Comparison of ENCODE assay signal across 11 mouse cellular contexts in genomic region chr7:27328648-27329047, GRCm38 (mm10). TPM values are rescaled to one million over a fixed set of nuclear protein-coding genes. Genes with fewer than 3 reads are reported as not detected.
A peak's percentile ranks its signal among the peaks of the same experiment; 100 is the strongest.
DNase-seq lines count a peak whose midpoint lies in the region; ATAC-seq and TF ChIP-seq lines count a peak whose summit lies in the region.
"Had no signal": no experiment of that assay in that cellular context is flagged by ENCODE, and none has a peak within 500 bp of the region (broad histone marks: within the 10 kb centered on the region; RNA-seq: fewer than 3 reads in every experiment).

No protein-coding gene starts in this region.

- no peak overlapping the region for H3K4me2 ChIP-seq in forebrain, embryonic 16.5 days (ENCODE audit: low read length)

- no peaks in the 10 kb centered on the region for H3K9me3 ChIP-seq in ES-E14 (ENCODE audit: control insufficient read depth, insufficient read depth, low read depth, low read length)
- no peaks in the 10 kb centered on the region for H3K9me3 ChIP-seq in limb, embryonic 10.5 days (replicated peaks)
- H3K9me3 ChIP-seq in forebrain, embryonic 16.5 days (ENCODE audit: control insufficient read depth, low read length) = no peaks in the 10 kb centered on the region
- H3K9me3 ChIP-seq: hindbrain, embryonic 15.5 days; midbrain, embryonic 15.5 days had no signal

- no peak overlapping the region for H3K27ac ChIP-seq in ES-E14 (ENCODE audit: insufficient read depth, low read depth, low read length, poor library complexity, severe bottlenecking)
- no peak overlapping the region for H3K27ac ChIP-seq in limb, embryonic 10.5 days
- no peak overlapping the region for H3K27ac ChIP-seq in forebrain, embryonic 16.5 days (ENCODE audit: low read length)
- H3K27ac ChIP-seq: hindbrain, embryonic 15.5 days; left cerebral cortex, adult 2 months; midbrain, embryonic 15.5 days had no signal

- H3K4me3 ChIP-seq in ES-E14 (ENCODE audit: insufficient read depth in 1 of 2, low read depth in 1 of 2, low read length in 2 of 2, poor library complexity in 1 of 2, severe bottlenecking in 1 of 2) = peak overlapping the region in 1 of 2 experiments; percentile 76; a peak in 2 of 4 replicates
- peak overlapping the region; percentile 37; the same call in 1 of the 2 replicates for H3K4me3 ChIP-seq in limb, embryonic 10.5 days
- no peak overlapping the region for H3K4me3 ChIP-seq in forebrain, embryonic 16.5 days (replicated peaks; ENCODE audit: low read length)

- H3K27me3 ChIP-seq in limb, embryonic 10.5 days (ENCODE audit: low read depth, poor library complexity, severe bottlenecking) = peaks cover 100% of the 10 kb centered on the region
- H3K27me3 ChIP-seq in forebrain, embryonic 16.5 days (replicated peaks; ENCODE audit: control insufficient read depth, insufficient read depth, low read length) = peaks cover 65% of the 10 kb centered on the region

- peaks cover 16 to 27% of the 10 kb centered on the region in 2 experiments; a peak in 3 of 4 replicates for H3K4me1 ChIP-seq in ES-E14 (ENCODE audit: control insufficient read depth in 2 of 2, insufficient read depth in 2 of 2, low read length in 2 of 2, poor library complexity in 1 of 2)
- H3K4me1 ChIP-seq in limb, embryonic 10.5 days = peaks cover 56% of the 10 kb centered on the region
- H3K4me1 ChIP-seq in forebrain, embryonic 16.5 days (replicated peaks; ENCODE audit: control insufficient read depth, insufficient read depth, low read length) = peaks cover 41% of the 10 kb centered on the region

- intact Hi-C loops in gastrocnemius, postnatal 36 days (cut with DNase I) = loop anchor here (1.0 kb wide), 1 partner anchor 26 kb away; no protein-coding TSS in a partner anchor

- ATAC-seq in forebrain, embryonic 16.5 days = no peak
- no peak for ATAC-seq in erythroblast, adult 5-6 weeks (replicated peaks; ENCODE audit: low FRiP score, poor library complexity, severe bottlenecking)

- peaks cover 19% of the 10 kb centered on the region for H3K36me3 ChIP-seq in ES-E14 (ENCODE audit: control insufficient read depth, insufficient read depth, low read length, poor library complexity, severe bottlenecking)
- 0 out of 2 replicates have a peak, but pooled peaks cover 2% of the 10 kb centered on the region for H3K36me3 ChIP-seq in limb, embryonic 10.5 days
- no peaks in the 10 kb centered on the region for H3K36me3 ChIP-seq in forebrain, embryonic 16.5 days (ENCODE audit: control insufficient read depth, insufficient read depth)
- H3K36me3 ChIP-seq: hindbrain, embryonic 15.5 days; midbrain, embryonic 15.5 days had no signal

- in situ Hi-C loops in ES-E14 (cut with MboI; ENCODE audit: low sequenced_read_pairs in 2 of 2, unreplicated experiment in 2 of 2) = no loop called here

- WGBS in limb, embryonic 10.5 days = 36% methylated on average over 16 of the region's 16 CpGs
- WGBS in forebrain, embryonic 16.5 days = 43% methylated on average over 16 of the region's 16 CpGs

- H3K9ac ChIP-seq in ES-E14 (ENCODE audit: insufficient read depth, low read depth, low read length, poor library complexity, severe bottlenecking) = peak overlapping the region; percentile 10; the same call in 1 of the 2 replicates
- no peak overlapping the region for H3K9ac ChIP-seq in forebrain, embryonic 16.5 days (replicated peaks; ENCODE audit: low read depth, low read length)
- H3K9ac ChIP-seq: hindbrain, embryonic 15.5 days; midbrain, embryonic 15.5 days had no signal

- DNase-seq in heart, adult 18-20 months = peak; percentile 68 to 71
- no peak for DNase-seq in heart, postnatal 4 days
- no peak for DNase-seq in ES-E14 (ENCODE audit: low read depth, low spot score)
- peak; percentile 79 to 80 for DNase-seq in gastrocnemius, postnatal 36 days
- no peak for DNase-seq in limb, embryonic 10.5 days (ENCODE audit: low spot score)
- DNase-seq in Muller cell, postnatal 12 days (ENCODE audit: inconsistent ontology term) = no peak

TF ChIP-seq in ES-E14, 5 proteins besides CTCF, POLR2A, EP300 and RAD21:
- TF ChIP-seq HCFC1 (IDR thresholded peaks at IDR 0.05; ENCODE audit: borderline replicate concordance, insufficient read depth, low read length) (no peak), ZNF384 (IDR thresholded peaks at IDR 0.05; ENCODE audit: low read depth, low read length) (no peak), ZC3H11A (IDR thresholded peaks at IDR 0.05; ENCODE audit: borderline replicate concordance, low read depth, low read length) (no peak), CHD2 (IDR thresholded peaks at IDR 0.05; ENCODE audit: low read depth, low read length) (no peak), MAFK (IDR thresholded peaks at IDR 0.05; ENCODE audit: insufficient read depth, low read depth, low read length) (no peak)

RNA-seq across cellular contexts. Expression of gene Ltbp4, which starts 8.8 kb away (rescaled TPM):
- 100 to 1,000 TPM; 185 to 206 TPM for total RNA-seq in heart, adult 18-20 months (2021)
- 100 to 1,000 TPM; 238 to 255 TPM for total RNA-seq in heart, postnatal 4 days (2021)
- 65.8 and 114 TPM in 2 replicates for total RNA-seq in ES-E14 (2012; rRNA removed)
- 10 to 100 TPM; 62.1 to 65.3 TPM for total RNA-seq in gastrocnemius, postnatal 36 days (2021)
- polyA plus RNA-seq in limb, embryonic 10.5 days (2016; fragmentation: Nextera tagmentation; extraction: Ambion mirVana) = 6.7 and 10.6 TPM in 2 replicates
- 13.3 and 18.2 TPM in 2 replicates for polyA plus RNA-seq in forebrain, embryonic 16.5 days (2015; fragmentation: Nextera tagmentation; extraction: Ambion mirVana)
- total RNA-seq in erythroblast, adult 5-6 weeks (2015; ENCODE audit: low replicate concordance) = not detected in 2 replicates
- 1.2 TPM in 1 of 2 replicates, not detected in the other for total RNA-seq in erythroblast, adult 5-6 weeks (2017; ENCODE audit: low replicate concordance)

RNA-seq across cellular contexts. Expression of gene Shkbp1, which starts 27.2 kb away (rescaled TPM):
- total RNA-seq in heart, adult 18-20 months (2021) = 1 to 10 TPM; 5.6 to 6.3 TPM
- 10 to 100 TPM; 18.4 to 19.8 TPM for total RNA-seq in heart, postnatal 4 days (2021)
- 28.8 and 45.5 TPM in 2 replicates for total RNA-seq in ES-E14 (2012; rRNA removed)
- total RNA-seq in gastrocnemius, postnatal 36 days (2021) = 1 to 10 TPM; 1.7 to 2.1 TPM
- 46.1 and 61.2 TPM in 2 replicates for polyA plus RNA-seq in limb, embryonic 10.5 days (2016; fragmentation: Nextera tagmentation; extraction: Ambion mirVana)
- polyA plus RNA-seq in forebrain, embryonic 16.5 days (2015; fragmentation: Nextera tagmentation; extraction: Ambion mirVana) = 88.1 and 95.5 TPM in 2 replicates
- 9.0 and 13.3 TPM in 2 replicates for total RNA-seq in erythroblast, adult 5-6 weeks (2015; ENCODE audit: low replicate concordance)
- 3.4 and 10.0 TPM in 2 replicates for total RNA-seq in erythroblast, adult 5-6 weeks (2017; ENCODE audit: low replicate concordance)

RNA-seq across cellular contexts. Expression of gene Gm20479, which starts 28.6 kb away (rescaled TPM):
- not detected for total RNA-seq in heart, adult 18-20 months (2021)
- total RNA-seq in heart, postnatal 4 days (2021) = 1 to 10 TPM in 1 of 2 experiments, not detected in 1; 3.7 TPM
- total RNA-seq in ES-E14 (2012; rRNA removed) = 1.4 and 1.5 TPM in 2 replicates
- total RNA-seq in gastrocnemius, postnatal 36 days (2021) = not detected
- polyA plus RNA-seq in limb, embryonic 10.5 days (2016; fragmentation: Nextera tagmentation; extraction: Ambion mirVana) = not detected in 2 replicates
- polyA plus RNA-seq in forebrain, embryonic 16.5 days (2015; fragmentation: Nextera tagmentation; extraction: Ambion mirVana) = not detected in 2 replicates
- not detected in 2 replicates for total RNA-seq in erythroblast, adult 5-6 weeks (2015; ENCODE audit: low replicate concordance)
- total RNA-seq in erythroblast, adult 5-6 weeks (2017; ENCODE audit: low replicate concordance) = not detected in 2 replicates
- total RNA-seq: left cerebral cortex, adult 2 months had no signal
- polyA plus RNA-seq: hindbrain, embryonic 15.5 days; midbrain, embryonic 15.5 days had no signal

Comparison
In these comparisons a context has a peak if more than half of its experiments do, and no peak if none do; other contexts are left out.
1. DNase-seq: peak in heart, adult 18-20 months (2 of 2) and gastrocnemius, postnatal 36 days (2 of 2); none in heart, postnatal 4 days (single experiment), ES-E14 (single experiment), limb, embryonic 10.5 days (single experiment) and Muller cell, postnatal 12 days (single experiment).
2. RNA of gene Ltbp4, which starts 8.8 kb away (total RNA-seq): 238 to 255 TPM in heart, postnatal 4 days, 185 to 206 TPM in heart, adult 18-20 months, 65.8 to 114 TPM in ES-E14 and 62.1 to 65.3 TPM in gastrocnemius, postnatal 36 days; 1.2 TPM in erythroblast, adult 5-6 weeks; every median in the first group is over 10 times any median in the second.